Mouse (Mus musculus): Measurements from ENCODE around the gene D630023F18Rik. TPM values are rescaled to one million over a fixed set of nuclear protein-coding genes. Genes with fewer than 3 reads are reported as not detected.

D630023F18Rik gene
- polyA plus RNA-seq, 1 experiment: 0.18 TPM

DNA sequence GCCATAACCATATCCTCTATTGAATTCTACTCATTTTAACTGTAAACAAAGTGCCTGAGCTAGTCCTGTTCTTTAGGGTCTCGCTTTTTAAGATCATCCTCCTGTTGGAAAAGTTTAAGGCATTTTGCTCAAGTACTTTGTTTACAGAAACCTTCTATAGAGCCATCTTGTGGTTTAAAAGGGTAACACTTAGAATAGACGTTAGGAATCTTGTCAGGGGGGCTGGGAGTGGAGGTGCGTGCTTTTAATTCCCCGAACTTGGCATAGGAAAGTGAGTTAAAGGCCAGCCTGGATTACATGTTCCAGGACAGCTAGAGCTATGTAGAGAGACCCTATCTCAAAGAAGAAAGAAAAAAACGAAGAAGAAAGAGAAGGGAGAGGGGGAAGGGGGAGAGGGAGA is 47.4 kb downstream of the D630023F18Rik start:
- Histone ChIP-seq H3K27ac (ENCODE audit: control insufficient read depth, insufficient read depth, low read length) (no peak overlapping the region), H3K36me3 (ENCODE audit: control insufficient read depth, insufficient read depth, low read length) (no peaks in the 10 kb centered on the region), H3K4me3 (ENCODE audit: control insufficient read depth, insufficient read depth, low read length) (no peak overlapping the region), H3K27me3 (ENCODE audit: control insufficient read depth, insufficient read depth, low read length) (no peaks in the 10 kb centered on the region), H3K4me1 (replicated peaks; ENCODE audit: control insufficient read depth, insufficient read depth, low read length) (no peaks in the 10 kb centered on the region)
- WGBS: 35% methylated on average over 5 of the region's 5 CpGs
- DNase-seq: no peak
- TF ChIP-seq POLR2A (IDR thresholded peaks at IDR 0.05; ENCODE audit: control insufficient read depth, extremely low read depth, insufficient read depth, low read length, poor library complexity) (no peak), CTCF (IDR thresholded peaks at IDR 0.05; ENCODE audit: borderline replicate concordance, control insufficient read depth, extremely low read depth, insufficient read depth, low read length, poor library complexity) (no peak)

DNA sequence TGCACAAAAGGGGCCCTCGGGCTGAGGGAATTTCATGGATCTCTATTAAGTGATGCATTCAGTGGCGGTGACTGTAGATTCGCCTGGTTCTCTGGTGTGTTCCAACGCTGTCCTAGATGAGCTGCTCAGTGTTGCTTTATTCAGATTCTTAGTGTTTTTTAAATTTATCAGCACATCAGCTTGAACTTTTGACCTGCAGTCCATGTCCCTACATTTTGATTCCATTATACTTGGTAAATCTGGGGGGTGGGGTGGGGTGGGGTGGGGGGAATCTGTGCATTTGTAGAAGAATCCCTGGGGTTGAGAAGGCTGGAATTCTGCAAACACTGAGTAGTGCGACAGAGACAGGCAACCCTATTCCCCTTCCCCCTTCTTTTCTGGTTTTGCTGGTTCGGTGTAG is 49.4 kb downstream of the D630023F18Rik start, which contains the start of gene Crygc:
TSS of gene Crygc (minus strand) at position 101 of the 400 bp plus-strand sequence.
- no peaks in the 10 kb centered on the region for H3K36me3 ChIP-seq (ENCODE audit: control insufficient read depth, insufficient read depth, low read length)
- H3K27ac ChIP-seq (ENCODE audit: control insufficient read depth, insufficient read depth, low read length): no peak within 1 kb of the TSS
- no peaks in the 10 kb centered on the region for H3K27me3 ChIP-seq (ENCODE audit: control insufficient read depth, insufficient read depth, low read length)
- TF ChIP-seq POLR2A (IDR thresholded peaks at IDR 0.05; ENCODE audit: control insufficient read depth, extremely low read depth, insufficient read depth, low read length, poor library complexity) (no peak), CTCF (IDR thresholded peaks at IDR 0.05; ENCODE audit: borderline replicate concordance, control insufficient read depth, extremely low read depth, insufficient read depth, low read length, poor library complexity) (no peak)
- no peaks in the 10 kb centered on the region for H3K4me1 ChIP-seq (replicated peaks; ENCODE audit: control insufficient read depth, insufficient read depth, low read length)
- DNase-seq: no peak
- no peak within 1 kb of the TSS for H3K4me3 ChIP-seq (ENCODE audit: control insufficient read depth, insufficient read depth, low read length)
- 86% methylated on average over 6 of the region's 6 CpGs for WGBS

DNA sequence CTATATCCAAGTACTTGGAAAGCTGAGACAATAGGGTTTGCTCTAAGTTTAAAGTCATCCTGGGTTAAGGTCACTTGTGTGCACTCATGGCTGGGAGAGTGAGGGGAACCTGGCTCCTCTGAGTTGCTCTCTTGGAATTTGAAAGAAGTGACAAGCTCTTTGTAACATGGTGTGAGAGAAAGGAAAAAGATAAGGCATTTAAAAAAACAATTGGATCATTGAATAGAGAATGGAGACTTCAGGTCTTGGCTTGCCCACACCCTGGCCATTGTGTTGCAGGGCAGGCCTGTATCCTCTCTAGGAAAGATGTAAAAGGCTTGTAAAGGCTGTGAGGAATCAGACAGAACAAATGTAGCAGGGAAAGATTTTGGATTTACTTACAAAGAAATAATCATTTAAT is 55.2 kb downstream of the D630023F18Rik start:
- TF ChIP-seq POLR2A (IDR thresholded peaks at IDR 0.05; ENCODE audit: control insufficient read depth, extremely low read depth, insufficient read depth, low read length, poor library complexity) (no peak), CTCF (IDR thresholded peaks at IDR 0.05; ENCODE audit: borderline replicate concordance, control insufficient read depth, extremely low read depth, insufficient read depth, low read length, poor library complexity) (no peak)
- H3K4me3 ChIP-seq (ENCODE audit: control insufficient read depth, insufficient read depth, low read length): no peak overlapping the region
- no peaks in the 10 kb centered on the region for H3K27me3 ChIP-seq (ENCODE audit: control insufficient read depth, insufficient read depth, low read length)
- no peak overlapping the region for H3K27ac ChIP-seq (ENCODE audit: control insufficient read depth, insufficient read depth, low read length)
- no peaks in the 10 kb centered on the region for H3K36me3 ChIP-seq (ENCODE audit: control insufficient read depth, insufficient read depth, low read length)
- DNase-seq: no peak
- no peaks in the 10 kb centered on the region for H3K4me1 ChIP-seq (replicated peaks; ENCODE audit: control insufficient read depth, insufficient read depth, low read length)

DNA sequence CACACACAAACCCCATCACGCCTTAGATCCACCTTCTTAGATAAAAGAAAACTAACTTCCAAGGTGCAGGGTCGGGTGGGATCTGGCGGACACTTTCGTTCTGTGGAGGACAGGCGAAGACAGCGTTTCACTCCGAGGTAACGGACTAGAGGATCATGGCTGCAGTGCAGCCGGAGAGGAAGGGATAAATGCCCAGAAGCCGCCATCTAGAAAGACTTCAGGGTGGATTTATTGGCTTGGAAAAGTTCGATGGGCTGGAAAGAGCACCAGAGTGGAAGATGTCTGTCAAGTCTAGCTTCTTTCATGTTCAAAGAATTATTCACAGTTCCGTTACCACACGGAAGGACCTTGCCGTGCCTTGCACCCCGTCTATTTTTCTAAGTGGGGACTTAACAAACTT is 58.8 kb downstream of the D630023F18Rik start:
- Histone ChIP-seq H3K4me3 (ENCODE audit: control insufficient read depth, insufficient read depth, low read length) (no peak overlapping the region), H3K27me3 (ENCODE audit: control insufficient read depth, insufficient read depth, low read length) (no peaks in the 10 kb centered on the region), H3K36me3 (ENCODE audit: control insufficient read depth, insufficient read depth, low read length) (no peaks in the 10 kb centered on the region), H3K27ac (ENCODE audit: control insufficient read depth, insufficient read depth, low read length) (no peak overlapping the region), H3K4me1 (replicated peaks; ENCODE audit: control insufficient read depth, insufficient read depth, low read length) (no peaks in the 10 kb centered on the region)
- DNase-seq: no peak
- WGBS: 95% methylated on average over 15 of the region's 15 CpGs
- TF ChIP-seq CTCF (IDR thresholded peaks at IDR 0.05; ENCODE audit: borderline replicate concordance, control insufficient read depth, extremely low read depth, insufficient read depth, low read length, poor library complexity) (no peak), POLR2A (IDR thresholded peaks at IDR 0.05; ENCODE audit: control insufficient read depth, extremely low read depth, insufficient read depth, low read length, poor library complexity) (no peak)

DNA sequence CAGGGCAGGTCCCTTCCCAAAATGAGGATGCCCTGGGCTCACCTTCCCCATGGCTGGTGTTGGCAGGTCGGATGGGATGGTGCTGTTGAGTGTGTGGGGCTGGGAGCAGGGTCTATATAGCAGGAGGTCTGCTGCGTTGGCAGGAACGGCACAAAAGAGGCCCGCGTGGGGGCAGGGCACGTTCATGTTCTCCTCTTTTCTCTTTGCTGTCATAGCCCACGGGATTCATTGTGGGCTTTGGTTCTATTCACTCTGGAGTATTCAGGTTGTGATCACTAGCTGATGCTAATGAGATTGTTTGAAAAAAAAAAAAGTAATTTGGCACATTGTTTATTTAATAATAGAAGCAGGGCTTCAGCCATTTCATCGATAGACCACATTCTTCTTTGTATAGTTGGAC is 59.7 kb downstream of the D630023F18Rik start, which contains the start of gene Crygd:
TSS of gene Crygd (minus strand) at position 101 of the 400 bp plus-strand sequence.
- WGBS: 93% methylated on average over 8 of the region's 8 CpGs
- TF ChIP-seq POLR2A (IDR thresholded peaks at IDR 0.05; ENCODE audit: control insufficient read depth, extremely low read depth, insufficient read depth, low read length, poor library complexity): no peak
- TF ChIP-seq CTCF (IDR thresholded peaks at IDR 0.05; ENCODE audit: borderline replicate concordance, control insufficient read depth, extremely low read depth, insufficient read depth, low read length, poor library complexity): no peak

More for the DNA sequence above, 59.7 kb downstream of the D630023F18Rik start, which contains the start of gene Crygd:
- Histone ChIP-seq H3K4me3 (ENCODE audit: control insufficient read depth, insufficient read depth, low read length) (no peak within 1 kb of the TSS), H3K4me1 (replicated peaks; ENCODE audit: control insufficient read depth, insufficient read depth, low read length) (no peaks in the 10 kb centered on the region), H3K27ac (ENCODE audit: control insufficient read depth, insufficient read depth, low read length) (no peak within 1 kb of the TSS), H3K36me3 (ENCODE audit: control insufficient read depth, insufficient read depth, low read length) (no peaks in the 10 kb centered on the region), H3K27me3 (ENCODE audit: control insufficient read depth, insufficient read depth, low read length) (no peaks in the 10 kb centered on the region)
- no peak for DNase-seq

Other genes with a start within 250 kb of the D630023F18Rik start
- 4.4 and 4.8 TPM in 2 replicates for gene Plekhm3, start 166.4 kb downstream of the D630023F18Rik start, polyA plus RNA-seq (2012; rRNA removed)
- gene Akr1cl, start 90.5 kb downstream of the D630023F18Rik start, polyA plus RNA-seq (2012; rRNA removed): 0.15 and 0.20 TPM in 2 replicates
- not detected in 2 replicates for gene Cryge, start 72.1 kb downstream of the D630023F18Rik start, polyA plus RNA-seq (2012; rRNA removed)
- not detected in 2 replicates for gene Crygd, start 59.8 kb downstream of the D630023F18Rik start, polyA plus RNA-seq (2012; rRNA removed)
- 0.26 and 0.32 TPM in 2 replicates for gene Crygc, start 49.5 kb downstream of the D630023F18Rik start, polyA plus RNA-seq (2012; rRNA removed)
- gene Crygb, start 40.9 kb downstream of the D630023F18Rik start, polyA plus RNA-seq (2012; rRNA removed): not detected in 2 replicates
- gene Cryga, start 19.8 kb downstream of the D630023F18Rik start, polyA plus RNA-seq (2012; rRNA removed): 0.26 and 0.38 TPM in 2 replicates
- 0.19 TPM in 1 of 2 replicates, not detected in the other for gene Gm28845, start 3.7 kb downstream of the D630023F18Rik start, polyA plus RNA-seq (2012; rRNA removed)
- gene Idh1, start 63.3 kb upstream of the D630023F18Rik start, polyA plus RNA-seq (2012; rRNA removed): 13.3 and 14.4 TPM in 2 replicates
- 13.4 and 13.7 TPM in 2 replicates for gene Pikfyve, start 63.5 kb upstream of the D630023F18Rik start, polyA plus RNA-seq (2012; rRNA removed)
- 0.13 TPM in 1 of 2 replicates, not detected in the other for gene Pth2r, start 158.8 kb upstream of the D630023F18Rik start, polyA plus RNA-seq (2012; rRNA removed)

All from thymus, adult 2 months (tissue).